13 mouse cellular contexts compared by ENCODE assay signal in the genomic region with DNA sequence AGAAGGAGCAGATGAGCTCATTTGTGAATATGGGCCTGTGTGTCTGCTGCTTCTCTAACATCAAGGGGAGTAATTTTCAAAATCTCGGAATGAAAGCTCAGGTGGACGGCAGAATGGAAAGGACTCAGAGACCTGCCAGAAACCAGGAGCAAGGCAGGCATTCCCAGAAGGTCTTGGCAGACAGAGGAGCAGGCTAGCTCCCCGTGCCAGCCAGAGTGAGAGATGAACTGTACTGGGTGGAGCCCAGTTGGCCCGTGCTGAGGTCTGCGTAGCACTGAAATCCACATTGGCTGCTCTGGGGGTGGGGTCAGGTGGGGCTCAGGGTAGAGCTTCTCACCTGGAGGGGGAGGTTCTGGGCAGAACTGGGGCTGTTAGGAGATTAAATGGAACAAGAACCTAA. TPM values are rescaled to one million over a fixed set of nuclear protein-coding genes. Genes with fewer than 3 reads are reported as not detected.
DNase-seq lines count a peak whose midpoint lies in the region; ATAC-seq and TF ChIP-seq lines count a peak whose summit lies in the region.
"Had no signal": no experiment of that assay in that cellular context is flagged by ENCODE, and none has a peak within 500 bp of the region (broad histone marks: within the 10 kb centered on the region; RNA-seq: fewer than 3 reads in every experiment).

No protein-coding gene starts in this region.

- no peak for ATAC-seq in forebrain, embryonic 15.5 days (replicated peaks)
- ATAC-seq in forebrain, embryonic 12.5 days (ENCODE audit: low FRiP score), result no peak
- no peak for ATAC-seq in liver, embryonic 12.5 days
- ATAC-seq: intestine, embryonic 15.5 days had no signal

- no peak for TF ChIP-seq POLR2A in cerebellum, adult 2 months (IDR thresholded peaks at IDR 0.05; ENCODE audit: borderline replicate concordance, insufficient read depth, low read length)

- H3K4me1 ChIP-seq in forebrain, embryonic 15.5 days, result peaks cover 11% of the 10 kb centered on the region
- H3K4me1 ChIP-seq in forebrain, embryonic 12.5 days, result peaks cover 10% of the 10 kb centered on the region
- 0 out of 2 replicates have a peak, but pooled peaks cover 2% of the 10 kb centered on the region for H3K4me1 ChIP-seq in cerebellum, adult 2 months (ENCODE audit: control insufficient read depth, insufficient read depth, low read length)
- peaks cover 10% of the 10 kb centered on the region; the same call in 1 of the 2 replicates for H3K4me1 ChIP-seq in liver, embryonic 12.5 days

- H3K4me3 ChIP-seq in forebrain, embryonic 15.5 days, result no peak overlapping the region
- H3K4me3 ChIP-seq in forebrain, embryonic 12.5 days (replicated peaks), result no peak overlapping the region
- H3K4me3 ChIP-seq in cerebellum, adult 2 months (replicated peaks; ENCODE audit: insufficient read depth, low read depth, low read length), result no peak overlapping the region
- no peak overlapping the region for H3K4me3 ChIP-seq in gastrocnemius, adult 2 months
- no peak overlapping the region for H3K4me3 ChIP-seq in liver, embryonic 12.5 days
- H3K4me3 ChIP-seq: intestine, embryonic 15.5 days had no signal

- TF ChIP-seq CTCF in cerebellum, adult 2 months (IDR thresholded peaks at IDR 0.05; ENCODE audit: borderline replicate concordance, insufficient read depth, low read depth, low read length), result no peak
- no peak for TF ChIP-seq CTCF in gastrocnemius, adult 2 months (IDR thresholded peaks at IDR 0.05)

- DNase-seq in brain, adult 2 months (ENCODE audit: low read depth, low spot score), result peak; percentile 79
- peak; percentile 64 to 82 for DNase-seq in cerebellum, adult 2 months
- peak; percentile 82 for DNase-seq in gastrocnemius, adult 2 months
- no peak for DNase-seq in right cerebral cortex, adult 2 months (ENCODE audit: low spot score in 2 of 2)
- DNase-seq in spleen, adult 18-20 months, result no peak
- DNase-seq: liver; lung, adult 2 months; midbrain, embryonic 14.5 days had no signal

- H3K9me3 ChIP-seq in forebrain, embryonic 15.5 days, result no peaks in the 10 kb centered on the region
- no peaks in the 10 kb centered on the region for H3K9me3 ChIP-seq in forebrain, embryonic 12.5 days
- H3K9me3 ChIP-seq in liver, embryonic 12.5 days (replicated peaks), result no peaks in the 10 kb centered on the region
- H3K9me3 ChIP-seq: intestine, embryonic 15.5 days had no signal

- H3K36me3 ChIP-seq in forebrain, embryonic 15.5 days, result no peaks in the 10 kb centered on the region
- H3K36me3 ChIP-seq in forebrain, embryonic 12.5 days (replicated peaks), result no peaks in the 10 kb centered on the region
- no peaks in the 10 kb centered on the region for H3K36me3 ChIP-seq in liver, embryonic 12.5 days
- H3K36me3 ChIP-seq: intestine, embryonic 15.5 days had no signal

- H3K27me3 ChIP-seq in forebrain, embryonic 15.5 days, result no peaks in the 10 kb centered on the region
- H3K27me3 ChIP-seq in forebrain, embryonic 12.5 days, result peaks cover 10% of the 10 kb centered on the region; the same call in 1 of the 2 replicates
- H3K27me3 ChIP-seq in cerebellum, adult 2 months (ENCODE audit: control insufficient read depth, insufficient read depth, low read length), result no peaks in the 10 kb centered on the region
- peaks cover 33% of the 10 kb centered on the region for H3K27me3 ChIP-seq in liver, embryonic 12.5 days (replicated peaks)
- H3K27me3 ChIP-seq: intestine, embryonic 15.5 days had no signal

- 72% methylated on average over 5 of the region's 5 CpGs for WGBS in forebrain, embryonic 15.5 days
- 79% methylated on average over 5 of the region's 5 CpGs for WGBS in forebrain, embryonic 12.5 days
- 10% methylated on average over 5 of the region's 5 CpGs for WGBS in cerebellum, adult 2 months
- WGBS in liver, embryonic 12.5 days (ENCODE audit: insufficient replicate concordance), result 65% methylated on average over 5 of the region's 5 CpGs

- H3K9ac ChIP-seq in forebrain, embryonic 15.5 days (replicated peaks), result no peak overlapping the region
- no peak overlapping the region for H3K9ac ChIP-seq in forebrain, embryonic 12.5 days
- H3K9ac ChIP-seq in liver, embryonic 12.5 days, result no peak overlapping the region
- H3K9ac ChIP-seq: intestine, embryonic 15.5 days had no signal

- peak overlapping the region; percentile 16 for H3K27ac ChIP-seq in forebrain, embryonic 15.5 days (replicated peaks)
- H3K27ac ChIP-seq in forebrain, embryonic 12.5 days, result no peak overlapping the region
- no peak overlapping the region for H3K27ac ChIP-seq in cerebellum, adult 2 months (ENCODE audit: insufficient read depth, low read length)
- H3K27ac ChIP-seq in gastrocnemius, adult 2 months, result peak overlapping the region; percentile 31; the same call in 1 of the 2 replicates
- H3K27ac ChIP-seq in liver, embryonic 12.5 days, result no peak overlapping the region
- H3K27ac ChIP-seq: intestine, embryonic 15.5 days; macrophage had no signal

- intact Hi-C loops in gastrocnemius, adult 2 months (cut with DNase I), result no loop called here

- H3K4me2 ChIP-seq in forebrain, embryonic 15.5 days (replicated peaks), result no peak overlapping the region
- H3K4me2 ChIP-seq in forebrain, embryonic 12.5 days, result no peak overlapping the region
- no peak overlapping the region for H3K4me2 ChIP-seq in liver, embryonic 12.5 days
- H3K4me2 ChIP-seq: intestine, embryonic 15.5 days had no signal

RNA-seq across cellular contexts. Expression of a gene that starts 16.3 kb away (rescaled TPM):
- 12.6 and 14.2 TPM in 2 replicates for polyA plus RNA-seq in forebrain, embryonic 15.5 days (2015; fragmentation: Nextera tagmentation; extraction: Ambion mirVana)
- 12.9 and 17.3 TPM in 2 replicates for polyA plus RNA-seq in forebrain, embryonic 12.5 days (2016; fragmentation: Nextera tagmentation; extraction: Ambion mirVana)
- 45.3 and 48.2 TPM in 2 replicates for polyA plus RNA-seq in cerebellum, adult 2 months (2012; rRNA removed)
- total RNA-seq in gastrocnemius, adult 2 months (2021), result 10 to 100 TPM; 50.3 to 51.3 TPM
- 2.7 TPM in 2 replicates for polyA plus RNA-seq in liver, embryonic 12.5 days (2016; fragmentation: Nextera tagmentation; extraction: Ambion mirVana)

Comparison
In these comparisons a context has a peak if more than half of its experiments do, and no peak if none do; other contexts are left out.
1. H3K27ac ChIP-seq: peak in forebrain, embryonic 15.5 days (single experiment) and gastrocnemius, adult 2 months (single experiment); none in forebrain, embryonic 12.5 days (single experiment), cerebellum, adult 2 months (single experiment) and liver, embryonic 12.5 days (single experiment).
2. DNase-seq: peak in brain, adult 2 months (single experiment), cerebellum, adult 2 months (2 of 2) and gastrocnemius, adult 2 months (single experiment); none in right cerebral cortex, adult 2 months (0 of 2) and spleen, adult 18-20 months (0 of 2).